Mouse (Mus musculus) liver, embryonic 14 days (tissue): ENCODE data around the gene Psmb5. TPM values are rescaled to one million over a fixed set of nuclear protein-coding genes. Genes with fewer than 3 reads are reported as not detected.

Experiments used
- polyA plus RNA-seq: library from polyadenylated mRNA; depleted of rRNA; stranded (reverse); fragments of >200 nt; gene quantifications from 2 replicates; pipeline ENCODE4 v1.2.3, GENCODE M21; 2012; rRNA removed

Gene Psmb5
- 104 and 126 TPM in 2 replicates for polyA plus RNA-seq

GRCm38 (mm10) chr14:54617897-54618365 lies at the start of gene Psmb5:
Gene Psmb5, minus strand, starts transcription at chr14:54618022.

GRCm38 (mm10) chr14:54641305-54641969 lies 23.6 kb upstream of the Psmb5 start, which contains the start of gene Cdh24:
Gene Cdh24, minus strand, starts transcription at chr14:54641364.

GRCm38 (mm10) chr14:54640946-54641304 lies 23.1 kb upstream of the Psmb5 start, which contains the start of gene Gm17606:
Gene Gm17606, plus strand, starts transcription at chr14:54640952.

GRCm38 (mm10) chr14:54621133-54621532 lies 3.3 kb upstream of the Psmb5 start, which contains the start of gene Psmb11:
Gene Psmb11, plus strand, starts transcription at chr14:54621433.

GRCm38 (mm10) chr14:54605752-54606321 lies 12.0 kb downstream of the Psmb5 start, which contains the start of gene 4931414P19Rik:
Gene 4931414P19Rik, minus strand, starts transcription at chr14:54605993.

GRCm38 (mm10) chr14:54577089-54577982 lies 40.5 kb downstream of the Psmb5 start, which contains the start of gene Ajuba:
Gene Ajuba, minus strand, starts transcription at chr14:54577558.

Other genes starting within 250 kb of the Psmb5 start
- 6.7 and 7.2 TPM in 2 replicates for gene Slc7a7, start 200.2 kb downstream of the Psmb5 start, polyA plus RNA-seq
- 155 and 165 TPM in 2 replicates for gene Mrpl52, start 191.1 kb downstream of the Psmb5 start, polyA plus RNA-seq
- 18.4 and 19.3 TPM in 2 replicates for gene Mmp14, start 186.4 kb downstream of the Psmb5 start, polyA plus RNA-seq
- gene Lrp10, start 153.9 kb downstream of the Psmb5 start, polyA plus RNA-seq: 10.2 and 12.6 TPM in 2 replicates
- gene Rem2, start 141.9 kb downstream of the Psmb5 start, polyA plus RNA-seq: 0.06 and 0.08 TPM in 2 replicates
- gene Prmt5, start 100.5 kb downstream of the Psmb5 start, polyA plus RNA-seq: 23.5 and 25.7 TPM in 2 replicates
- 23.2 and 26.4 TPM in 2 replicates for gene Haus4, start 63.4 kb downstream of the Psmb5 start, polyA plus RNA-seq
- 3.7 and 4.5 TPM in 2 replicates for gene Ajuba, start 40.5 kb downstream of the Psmb5 start, polyA plus RNA-seq
- 3.8 and 4.0 TPM in 2 replicates for gene 4931414P19Rik, start 12.0 kb downstream of the Psmb5 start, polyA plus RNA-seq
- gene Psmb11, start 3.4 kb upstream of the Psmb5 start, polyA plus RNA-seq: 0.01 TPM in 1 of 2 replicates, not detected in the other
- not detected in 2 replicates for gene Gm17606, start 22.9 kb upstream of the Psmb5 start, polyA plus RNA-seq
- 1.00 and 1.1 TPM in 2 replicates for gene Cdh24, start 23.3 kb upstream of the Psmb5 start, polyA plus RNA-seq
- 32.7 and 36.7 TPM in 2 replicates for gene 1700123O20Rik, start 68.2 kb upstream of the Psmb5 start, polyA plus RNA-seq
- 71.1 and 71.7 TPM in 2 replicates for gene Acin1, start 68.9 kb upstream of the Psmb5 start, polyA plus RNA-seq
- gene Gm29776, start 80.8 kb upstream of the Psmb5 start, polyA plus RNA-seq: 0.05 TPM in 2 replicates
- gene Cebpe, start 94.2 kb upstream of the Psmb5 start, polyA plus RNA-seq: 5.1 and 7.5 TPM in 2 replicates
- gene Slc7a8, start 163.9 kb upstream of the Psmb5 start, polyA plus RNA-seq: 2.9 and 3.6 TPM in 2 replicates
- gene Rnf212b, start 196.1 kb upstream of the Psmb5 start, polyA plus RNA-seq: not detected in 2 replicates